8 mouse cellular contexts compared by ENCODE assay signal in the genomic region with DNA sequence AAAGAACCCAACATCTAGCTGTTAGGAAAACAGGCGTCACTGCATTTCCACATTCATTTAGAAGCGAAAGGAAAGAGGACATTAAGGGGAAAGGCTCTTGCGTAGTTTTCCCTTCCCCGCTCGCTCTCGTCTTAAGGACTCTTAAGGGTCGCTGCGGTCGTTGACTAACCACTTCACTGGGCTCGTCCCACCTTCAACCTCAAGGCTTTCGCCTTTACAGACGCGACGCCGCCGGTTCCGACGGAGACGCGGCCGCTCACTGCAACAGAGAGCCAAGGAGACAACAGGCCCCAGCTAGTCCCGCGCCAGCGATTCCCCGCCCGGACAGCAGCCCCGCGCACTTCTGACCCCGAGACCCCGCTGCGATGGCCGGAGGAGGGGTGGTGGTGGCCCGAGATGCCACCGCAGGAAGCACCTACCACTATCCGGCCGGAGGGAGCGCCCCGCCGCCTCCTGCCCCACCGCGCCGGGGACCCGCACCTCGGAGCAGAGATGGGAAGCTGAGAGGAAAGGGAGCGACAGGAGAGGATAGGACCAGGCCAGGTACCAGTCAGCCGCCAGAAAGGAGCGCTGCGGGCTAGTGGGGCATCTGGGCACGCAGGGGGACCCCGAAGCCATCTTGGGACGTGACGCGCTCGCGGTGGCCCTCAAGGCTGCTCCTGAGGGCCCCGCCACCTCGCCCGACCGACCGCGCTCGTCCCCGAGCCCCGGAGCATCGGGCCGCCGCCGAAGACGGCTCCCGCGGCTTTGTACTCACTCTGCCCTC. TPM values are rescaled to one million over a fixed set of nuclear protein-coding genes. Genes with fewer than 3 reads are reported as not detected.
DNase-seq lines count a peak whose midpoint lies in the region; ATAC-seq lines count a peak whose summit lies in the region.

No protein-coding gene starts in this region.

- H3K9me3 ChIP-seq in liver, embryonic 13.5 days (replicated peaks): no peaks in the 10 kb centered on the region

- H3K27ac ChIP-seq in liver, embryonic 13.5 days: peak overlapping the region; percentile 91

- WGBS in liver, embryonic 13.5 days (ENCODE audit: insufficient replicate concordance): under 1% methylated on average over 71 of the region's 71 CpGs

- peak overlapping the region; percentile 99 for H3K9ac ChIP-seq in liver, embryonic 13.5 days

- peak; percentile 64 for DNase-seq in kidney, adult 18-20 months
- DNase-seq in kidney, postnatal 14 days: no peak
- peak; percentile 25 to 27 for DNase-seq in gastrocnemius, adult 8-10 months (ENCODE audit: low spot score in 2 of 2)
- DNase-seq in kidney, adult 8-10 months: peak; percentile 24 to 32
- no peak for DNase-seq in liver, embryonic 13.5 days
- DNase-seq in splenic B cell, adult 2 months (ENCODE audit: low read depth, low spot score): peak; percentile 56

- H3K4me2 ChIP-seq in liver, embryonic 13.5 days: peak overlapping the region; percentile 81

- peaks cover 39% of the 10 kb centered on the region for H3K4me1 ChIP-seq in liver, embryonic 13.5 days (replicated peaks)

- peak overlapping the region; percentile 100 for H3K4me3 ChIP-seq in liver, embryonic 13.5 days (replicated peaks)

- H3K36me3 ChIP-seq in liver, embryonic 13.5 days: no peaks in the 10 kb centered on the region
- no peaks in the 10 kb centered on the region for H3K36me3 ChIP-seq in splenic B cell, adult 2 months (ENCODE audit: control insufficient read depth, insufficient read depth, low read length, poor library complexity, severe bottlenecking)

- H3K27me3 ChIP-seq in liver, embryonic 13.5 days: no peaks in the 10 kb centered on the region
- no peaks in the 10 kb centered on the region for H3K27me3 ChIP-seq in splenic B cell, adult 2 months (ENCODE audit: control insufficient read depth, insufficient read depth, low read length, poor library complexity, severe bottlenecking)

- peak; percentile 31 for ATAC-seq in common myeloid progenitor, adult 5-6 weeks (replicated peaks; ENCODE audit: low read depth, poor library complexity, severe bottlenecking)
- peak; percentile 74 for ATAC-seq in liver, embryonic 13.5 days (ENCODE audit: low read depth)
- peak; percentile 34; the same call in 1 of the 2 replicates for ATAC-seq in monocyte, adult 5-6 weeks (replicated peaks; ENCODE audit: insufficient number of reproducible peaks, low FRiP score, low TSS enrichment, poor library complexity, severe bottlenecking)

RNA-seq across cellular contexts. Expression of a gene that starts 0.6 kb away (rescaled TPM):
- 160 and 162 TPM in 2 replicates for total RNA-seq in common myeloid progenitor, adult 5-6 weeks (2017)
- total RNA-seq in gastrocnemius, adult 8-10 months (2022): 10 to 100 TPM; 11.4 to 15.3 (median 14.3) TPM
- 51.9 and 60.9 TPM in 2 replicates for polyA plus RNA-seq in liver, embryonic 13.5 days (2015; fragmentation: Nextera tagmentation; extraction: Ambion mirVana)
- total RNA-seq in monocyte, adult 5-6 weeks (2017): 185 to 235 TPM (median 209 TPM) in 3 replicates

RNA-seq across cellular contexts. Expression of a gene that starts 48.5 kb away (rescaled TPM):
- 0.18 and 0.19 TPM in 2 replicates for total RNA-seq in common myeloid progenitor, adult 5-6 weeks (2017)
- under 1 TPM; 0.10 to 0.19 (median 0.16) TPM for total RNA-seq in gastrocnemius, adult 8-10 months (2022)
- 21.4 and 25.4 TPM in 2 replicates for polyA plus RNA-seq in liver, embryonic 13.5 days (2015; fragmentation: Nextera tagmentation; extraction: Ambion mirVana)
- 0.19 to 0.29 TPM in 2 of 3 replicates, not detected in the other for total RNA-seq in monocyte, adult 5-6 weeks (2017)

RNA-seq across cellular contexts. Expression of a gene that starts 55.8 kb away (rescaled TPM):
- 0.58 and 5.1 TPM in 2 replicates for total RNA-seq in common myeloid progenitor, adult 5-6 weeks (2017)
- 1 to 10 TPM; 1.6 to 2.2 (median 1.8) TPM for total RNA-seq in gastrocnemius, adult 8-10 months (2022)
- polyA plus RNA-seq in liver, embryonic 13.5 days (2015; fragmentation: Nextera tagmentation; extraction: Ambion mirVana): 3.0 and 3.4 TPM in 2 replicates
- total RNA-seq in monocyte, adult 5-6 weeks (2017): 1.3 to 4.2 TPM (median 3.2 TPM) in 3 replicates

Comparison
In these comparisons a context has a peak if more than half of its experiments do, and no peak if none do; other contexts are left out.
1. DNase-seq: peak in kidney, adult 18-20 months (single experiment), gastrocnemius, adult 8-10 months (2 of 2), kidney, adult 8-10 months (2 of 2) and splenic B cell, adult 2 months (single experiment); none in kidney, postnatal 14 days (single experiment) and liver, embryonic 13.5 days (single experiment).
2. Peak in every context shown above with its lines, with median percentiles within 50 percentile points of each other: ATAC-seq.